Mouse (Mus musculus) liver, adult 2 months (tissue): ENCODE results near the gene Pax2.

Experiments used
- CTCF ChIP-seq: fragments of 200-500 bp; IDR thresholded peaks from 2 replicates; pipeline ENCODE4 v1.5.1; 2011; ENCODE audit warnings: low read depth, low read length, control low read depth
- POLR2A ChIP-seq: fragments of 200-500 bp; IDR thresholded peaks from 2 replicates; pipeline ENCODE4 v1.6.1; 2011; ENCODE audit warnings: low read length, control low read depth; ENCODE audit not compliant: insufficient read depth; ENCODE audit errors: extremely low read depth

GRCm38 (mm10) chr19:44741764-44742127, 14.1 kb upstream of the Pax2 start:
- TF ChIP-seq POLR2A (no peak), CTCF (no peak)
